Mouse (Mus musculus): ENCODE data around the gene Srr. TPM values are rescaled to one million over a fixed set of nuclear protein-coding genes. Genes with fewer than 3 reads are reported as not detected.

Gene Srr
- polyA plus RNA-seq, 1 experiment from 2014 or later: 4.6 TPM

DNA sequence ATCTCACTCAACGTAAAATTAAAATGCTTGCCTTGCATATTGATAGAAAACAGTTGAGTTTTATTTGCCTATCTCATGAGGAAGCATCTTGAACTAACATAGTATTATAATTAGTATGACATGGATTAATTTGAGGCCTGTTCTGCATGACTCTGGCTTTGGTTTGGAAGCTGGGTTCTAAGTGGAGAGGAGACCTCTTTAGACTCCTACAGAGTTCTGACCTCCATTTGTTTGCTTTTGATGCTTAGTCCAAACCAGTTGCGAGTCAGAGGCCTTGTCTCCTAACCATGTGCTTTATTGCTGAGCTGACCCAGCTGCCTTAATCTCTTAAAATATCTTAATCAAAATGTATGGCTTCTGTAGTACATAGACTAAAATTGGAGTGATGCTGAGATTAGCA is 31.9 kb upstream of the Srr start:
- Histone ChIP-seq H3K36me3 (ENCODE audit: control insufficient read depth, insufficient read depth) (no peaks in the 10 kb centered on the region), H3K27me3 (ENCODE audit: control insufficient read depth, insufficient read depth, low read depth, low read length) (no peaks in the 10 kb centered on the region), H3K4me1 (ENCODE audit: control insufficient read depth, low read depth, low read length) (no peaks in the 10 kb centered on the region), H3K4me3 (ENCODE audit: low read depth, low read length) (no peak overlapping the region), H3K9ac (ENCODE audit: low read depth, low read length) (no peak overlapping the region), H3K4me2 (ENCODE audit: low read depth, low read length) (no peak overlapping the region), H3K27ac (ENCODE audit: low read length) (no peak overlapping the region), H3K9me3 (replicated peaks; ENCODE audit: control insufficient read depth, low read length) (no peaks in the 10 kb centered on the region)
- WGBS (ENCODE audit: insufficient replicate concordance): 79% methylated on average over 2 of the region's 2 CpGs
- no peak for ATAC-seq (ENCODE audit: low read depth)

DNA sequence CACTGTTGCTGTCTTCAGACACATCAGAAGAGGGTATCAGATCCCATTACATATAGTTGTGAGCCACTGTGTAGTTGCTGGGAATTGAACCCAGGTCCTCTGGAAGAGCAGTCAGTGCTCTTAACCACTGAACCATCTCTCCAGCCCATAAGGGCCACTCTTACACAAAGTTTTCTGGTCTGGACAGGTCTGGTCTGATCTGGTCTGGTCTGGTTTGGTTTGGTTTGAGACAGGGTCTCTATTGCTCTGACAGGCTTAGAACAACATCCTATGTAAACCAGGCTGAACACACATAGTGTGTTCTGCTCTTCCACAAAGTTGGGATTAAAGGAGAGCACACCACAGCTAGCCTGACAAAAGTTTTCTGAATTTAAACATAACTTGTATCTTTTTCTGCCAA is 30.3 kb upstream of the Srr start:
- Histone ChIP-seq H3K9me3 (replicated peaks; ENCODE audit: control insufficient read depth, low read length) (no peaks in the 10 kb centered on the region), H3K9ac (ENCODE audit: low read depth, low read length) (no peak overlapping the region), H3K4me1 (ENCODE audit: control insufficient read depth, low read depth, low read length) (no peaks in the 10 kb centered on the region), H3K27me3 (ENCODE audit: control insufficient read depth, insufficient read depth, low read depth, low read length) (no peaks in the 10 kb centered on the region), H3K27ac (ENCODE audit: low read length) (no peak overlapping the region), H3K4me3 (ENCODE audit: low read depth, low read length) (no peak overlapping the region), H3K36me3 (ENCODE audit: control insufficient read depth, insufficient read depth) (no peaks in the 10 kb centered on the region), H3K4me2 (ENCODE audit: low read depth, low read length) (no peak overlapping the region)
- ATAC-seq (ENCODE audit: low read depth): no peak

DNA sequence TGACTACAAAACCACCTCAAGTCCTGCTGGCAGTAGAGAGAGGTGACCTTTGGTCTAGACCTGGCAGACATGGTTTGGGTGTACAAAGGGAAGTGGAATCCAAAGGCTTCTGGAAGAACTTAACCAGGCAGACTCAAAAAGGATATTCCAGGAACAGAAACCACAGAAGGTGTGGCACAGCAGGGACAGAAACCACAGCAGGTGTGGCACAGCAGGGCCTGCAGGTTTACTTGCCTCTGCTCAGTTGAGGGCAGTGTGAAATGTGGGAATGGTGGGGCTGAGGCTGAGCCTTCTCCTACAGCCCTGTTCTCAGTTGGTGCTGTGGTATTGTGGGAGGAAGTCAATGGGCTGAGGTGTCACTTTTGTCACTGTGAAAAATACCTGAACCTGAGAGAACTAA is 29.2 kb upstream of the Srr start:
- Histone ChIP-seq H3K4me1 (ENCODE audit: control insufficient read depth, low read depth, low read length) (no peaks in the 10 kb centered on the region), H3K4me2 (ENCODE audit: low read depth, low read length) (no peak overlapping the region), H3K36me3 (ENCODE audit: control insufficient read depth, insufficient read depth) (no peaks in the 10 kb centered on the region), H3K27me3 (ENCODE audit: control insufficient read depth, insufficient read depth, low read depth, low read length) (no peaks in the 10 kb centered on the region), H3K9ac (ENCODE audit: low read depth, low read length) (no peak overlapping the region), H3K9me3 (replicated peaks; ENCODE audit: control insufficient read depth, low read length) (no peaks in the 10 kb centered on the region), H3K27ac (ENCODE audit: low read length) (no peak overlapping the region), H3K4me3 (ENCODE audit: low read depth, low read length) (no peak overlapping the region)
- ATAC-seq (ENCODE audit: low read depth): no peak

DNA sequence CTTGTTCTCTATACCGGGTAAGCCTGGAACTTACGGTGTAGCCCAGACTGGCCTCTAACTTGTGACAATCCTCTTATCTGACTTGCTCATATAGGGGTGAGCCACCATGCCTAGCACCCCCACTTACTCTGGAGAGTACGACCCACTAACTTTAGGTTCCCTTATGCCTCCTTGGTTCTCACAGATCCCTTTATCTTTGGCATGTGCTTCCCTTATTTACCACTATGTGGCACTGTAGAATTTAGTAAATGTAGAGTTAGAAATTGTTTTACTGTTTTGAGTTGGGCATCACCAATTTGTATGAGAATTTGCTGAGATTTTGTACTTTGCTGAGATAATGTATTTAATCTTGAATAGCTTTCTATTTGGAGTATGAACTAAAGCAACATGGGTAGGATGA is 20.6 kb upstream of the Srr start:
- Histone ChIP-seq H3K4me3 (ENCODE audit: low read depth, low read length) (no peak overlapping the region), H3K4me1 (ENCODE audit: control insufficient read depth, low read depth, low read length) (no peaks in the 10 kb centered on the region), H3K36me3 (ENCODE audit: control insufficient read depth, insufficient read depth) (peaks cover 6% of the 10 kb centered on the region), H3K4me2 (ENCODE audit: low read depth, low read length) (no peak overlapping the region), H3K27me3 (ENCODE audit: control insufficient read depth, insufficient read depth, low read depth, low read length) (no peaks in the 10 kb centered on the region), H3K9ac (ENCODE audit: low read depth, low read length) (no peak overlapping the region), H3K9me3 (replicated peaks; ENCODE audit: control insufficient read depth, low read length) (no peaks in the 10 kb centered on the region), H3K27ac (ENCODE audit: low read length) (no peak overlapping the region)
- 70% methylated on average over 3 of the region's 3 CpGs for WGBS (ENCODE audit: insufficient replicate concordance)
- no peak for ATAC-seq (ENCODE audit: low read depth)

DNA sequence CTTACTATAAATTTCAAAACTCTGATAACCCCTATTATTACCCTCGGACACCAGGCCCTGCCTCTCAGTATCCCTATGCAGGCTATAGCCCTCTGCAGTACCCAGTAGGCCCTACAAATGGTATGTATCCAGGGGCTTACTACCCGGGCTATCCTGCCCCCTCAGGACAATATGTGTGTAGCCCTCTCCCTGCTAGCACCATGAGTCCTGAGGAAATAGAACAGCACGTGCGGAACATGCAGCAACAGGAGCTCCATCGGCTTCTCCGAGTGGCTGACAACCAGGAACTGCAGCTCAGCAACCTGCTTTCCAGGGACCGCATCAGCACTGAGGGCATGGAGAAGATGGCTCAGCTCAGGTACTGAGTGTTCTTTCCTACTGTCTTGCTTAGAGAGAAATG is 4.6 kb upstream of the Srr start:
- no peak for ATAC-seq (ENCODE audit: low read depth)
- 78% methylated on average over 7 of the region's 7 CpGs for WGBS (ENCODE audit: insufficient replicate concordance)
- peaks cover 12% of the 10 kb centered on the region for H3K4me1 ChIP-seq (ENCODE audit: control insufficient read depth, low read depth, low read length)
- no peak overlapping the region for H3K4me3 ChIP-seq (ENCODE audit: low read depth, low read length)
- no peaks in the 10 kb centered on the region for H3K9me3 ChIP-seq (replicated peaks; ENCODE audit: control insufficient read depth, low read length)
- H3K27me3 ChIP-seq (ENCODE audit: control insufficient read depth, insufficient read depth, low read depth, low read length): no peaks in the 10 kb centered on the region
- H3K27ac ChIP-seq (ENCODE audit: low read length): no peak overlapping the region
- H3K9ac ChIP-seq (ENCODE audit: low read depth, low read length): no peak overlapping the region
- peaks cover 11% of the 10 kb centered on the region for H3K36me3 ChIP-seq (ENCODE audit: control insufficient read depth, insufficient read depth)
- H3K4me2 ChIP-seq (ENCODE audit: low read depth, low read length): no peak overlapping the region

DNA sequence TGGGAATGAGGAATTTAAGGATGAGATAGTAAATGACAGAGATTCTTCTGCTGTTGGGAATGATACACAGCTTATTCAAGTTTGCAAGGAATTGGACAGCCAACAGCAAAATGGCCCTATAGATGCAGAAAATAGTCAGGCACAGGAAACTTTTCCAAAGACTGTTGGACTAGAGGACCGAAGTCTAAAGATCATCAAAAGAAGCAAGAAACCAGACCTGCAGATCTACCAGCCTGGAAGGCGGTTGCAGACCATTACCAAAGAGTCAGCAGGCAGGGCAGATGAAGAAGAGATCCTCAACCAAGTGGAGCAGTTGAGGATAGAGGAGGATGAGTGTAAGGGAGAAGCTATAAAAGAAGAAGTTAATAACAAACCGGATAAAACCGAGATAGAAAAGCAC is 3.4 kb upstream of the Srr start:
- H3K4me2 ChIP-seq (ENCODE audit: low read depth, low read length): no peak overlapping the region
- H3K9ac ChIP-seq (ENCODE audit: low read depth, low read length): no peak overlapping the region
- no peaks in the 10 kb centered on the region for H3K9me3 ChIP-seq (replicated peaks; ENCODE audit: control insufficient read depth, low read length)
- WGBS (ENCODE audit: insufficient replicate concordance): 77% methylated on average over 4 of the region's 4 CpGs
- no peaks in the 10 kb centered on the region for H3K27me3 ChIP-seq (ENCODE audit: control insufficient read depth, insufficient read depth, low read depth, low read length)
- no peak overlapping the region for H3K4me3 ChIP-seq (ENCODE audit: low read depth, low read length)
- H3K4me1 ChIP-seq (ENCODE audit: control insufficient read depth, low read depth, low read length): peaks cover 17% of the 10 kb centered on the region
- peaks cover 6% of the 10 kb centered on the region for H3K36me3 ChIP-seq (ENCODE audit: control insufficient read depth, insufficient read depth)
- H3K27ac ChIP-seq (ENCODE audit: low read length): no peak overlapping the region
- ATAC-seq (ENCODE audit: low read depth): no peak

DNA sequence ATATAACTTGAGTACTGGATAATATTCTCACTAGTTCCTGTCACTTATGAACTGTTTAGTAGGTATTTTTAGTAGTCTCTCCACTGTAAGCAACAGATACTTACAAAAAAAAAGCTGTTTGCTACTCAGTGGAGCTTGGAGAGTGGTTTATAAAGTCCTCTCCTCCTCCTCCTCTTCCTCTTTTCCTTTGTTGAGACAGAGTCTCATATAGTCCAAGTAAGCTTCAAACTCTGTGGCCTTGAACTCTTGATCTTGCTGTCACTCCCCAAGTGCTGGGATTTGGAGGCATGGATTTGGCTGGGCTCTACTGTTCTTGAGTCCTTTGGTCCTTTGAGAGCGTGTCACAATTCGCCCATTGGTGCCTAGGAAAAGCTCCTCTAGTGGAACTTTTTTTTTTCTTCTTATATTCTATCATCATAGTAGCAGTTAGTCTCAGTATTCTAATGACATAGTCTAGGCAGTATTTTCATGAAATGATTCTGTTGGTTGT is 1.5 kb upstream of the Srr start:
- Histone ChIP-seq H3K36me3 (ENCODE audit: control insufficient read depth, insufficient read depth) (peaks cover 4% of the 10 kb centered on the region), H3K9ac (ENCODE audit: low read depth, low read length) (peak overlapping the region; percentile 96; the same call in 1 of the 2 replicates), H3K4me3 (ENCODE audit: low read depth, low read length) (peak overlapping the region; percentile 96; the same call in 1 of the 2 replicates), H3K27me3 (ENCODE audit: control insufficient read depth, insufficient read depth, low read depth, low read length) (no peaks in the 10 kb centered on the region), H3K4me1 (ENCODE audit: control insufficient read depth, low read depth, low read length) (peaks cover 17% of the 10 kb centered on the region), H3K9me3 (replicated peaks; ENCODE audit: control insufficient read depth, low read length) (no peaks in the 10 kb centered on the region), H3K27ac (ENCODE audit: low read length) (peak overlapping the region; percentile 98), H3K4me2 (ENCODE audit: low read depth, low read length) (peak overlapping the region; percentile 83)
- no peak for ATAC-seq (ENCODE audit: low read depth)
- 91% methylated on average over 2 of the region's 2 CpGs for WGBS (ENCODE audit: insufficient replicate concordance)

DNA sequence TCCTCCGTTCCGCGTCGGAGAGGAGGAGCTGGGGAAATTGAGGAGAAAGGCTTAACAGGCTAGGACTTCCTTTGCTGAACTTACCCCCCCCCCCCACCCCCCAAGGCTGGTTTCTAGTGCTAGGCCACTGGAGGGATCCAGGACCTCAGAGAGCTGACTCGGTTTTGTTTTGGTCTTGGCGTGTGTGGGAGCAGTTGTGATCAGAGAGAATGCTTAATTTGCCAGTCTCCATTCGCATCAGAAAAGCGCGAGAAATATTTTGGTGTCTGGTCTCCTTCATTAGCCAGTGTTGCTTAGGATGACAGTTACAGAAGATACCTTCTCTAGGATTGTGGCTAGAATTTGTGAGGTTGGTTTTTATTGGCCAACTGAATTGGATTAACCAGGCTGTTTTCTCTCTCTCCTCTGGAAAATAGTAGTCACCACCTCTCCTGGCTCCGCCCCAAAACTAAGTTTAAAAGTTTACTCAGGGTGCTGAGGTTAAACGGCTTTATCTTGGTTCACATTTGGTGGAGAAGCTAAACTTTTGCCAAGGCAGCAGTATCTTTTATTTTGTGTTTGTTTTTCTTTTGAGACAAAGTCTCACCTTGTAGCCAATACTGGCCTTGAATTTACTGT is 749 bp upstream of the Srr start:
- Histone ChIP-seq H3K4me1 (ENCODE audit: control insufficient read depth, low read depth, low read length) (peaks cover 17% of the 10 kb centered on the region), H3K9ac (ENCODE audit: low read depth, low read length) (peak overlapping the region; percentile 96), H3K27ac (ENCODE audit: low read length) (peak overlapping the region; percentile 98), H3K4me3 (ENCODE audit: low read depth, low read length) (peak overlapping the region; percentile 96), H3K27me3 (ENCODE audit: control insufficient read depth, insufficient read depth, low read depth, low read length) (no peaks in the 10 kb centered on the region), H3K4me2 (ENCODE audit: low read depth, low read length) (peak overlapping the region; percentile 83), H3K9me3 (replicated peaks; ENCODE audit: control insufficient read depth, low read length) (no peaks in the 10 kb centered on the region), H3K36me3 (ENCODE audit: control insufficient read depth, insufficient read depth) (peaks cover 3% of the 10 kb centered on the region; the same call in 1 of the 2 replicates)
- ATAC-seq (ENCODE audit: low read depth): peak; percentile 1; the same call in 1 of the 2 replicates
- 2% methylated on average over 11 of the region's 11 CpGs for WGBS (ENCODE audit: insufficient replicate concordance)

DNA sequence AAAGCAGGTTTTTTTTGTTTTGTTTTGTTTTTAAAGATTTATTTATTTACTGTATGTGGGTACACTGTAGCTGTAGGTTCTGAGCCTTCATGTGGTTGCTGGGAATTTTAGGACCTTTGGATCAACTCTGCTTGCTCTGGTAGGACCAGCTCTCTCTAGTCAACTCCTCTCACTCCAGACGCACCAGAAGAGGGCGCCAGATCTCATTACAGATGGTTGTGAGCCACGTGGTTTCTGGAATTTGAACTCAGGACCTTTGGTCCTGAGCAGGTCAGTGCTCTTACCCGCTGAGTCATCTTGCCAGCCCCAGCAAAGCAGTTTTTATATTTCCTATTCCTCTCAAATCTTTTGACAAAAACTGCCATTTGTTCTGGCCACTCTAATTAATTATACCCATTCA is 1.6 kb downstream of the Srr start:
- no peak overlapping the region for H3K4me2 ChIP-seq (ENCODE audit: low read depth, low read length)
- peaks cover 14% of the 10 kb centered on the region for H3K4me1 ChIP-seq (ENCODE audit: control insufficient read depth, low read depth, low read length)
- H3K9me3 ChIP-seq (replicated peaks; ENCODE audit: control insufficient read depth, low read length): no peaks in the 10 kb centered on the region
- H3K4me3 ChIP-seq (ENCODE audit: low read depth, low read length): no peak overlapping the region
- H3K27me3 ChIP-seq (ENCODE audit: control insufficient read depth, insufficient read depth, low read depth, low read length): no peaks in the 10 kb centered on the region
- 39% methylated on average over 4 of the region's 4 CpGs for WGBS (ENCODE audit: insufficient replicate concordance)
- no peak for ATAC-seq (ENCODE audit: low read depth)
- no peaks in the 10 kb centered on the region for H3K36me3 ChIP-seq (ENCODE audit: control insufficient read depth, insufficient read depth)
- H3K9ac ChIP-seq (ENCODE audit: low read depth, low read length): no peak overlapping the region
- H3K27ac ChIP-seq (ENCODE audit: low read length): no peak overlapping the region
